Comparison of ENCODE assay signal across 15 mouse cellular contexts in genomic region chr15:84433586-84434185, GRCm38 (mm10). TPM values are rescaled to one million over a fixed set of nuclear protein-coding genes. Genes with fewer than 3 reads are reported as not detected.
"Had no signal": no experiment of that assay in that cellular context is flagged by ENCODE, and none has a peak within 500 bp of the region (broad histone marks: within the 10 kb centered on the region; RNA-seq: fewer than 3 reads in every experiment).

No protein-coding gene starts in this region.

- H3K4me2 ChIP-seq: limb, embryonic 13.5 days; neural tube, embryonic 12.5 days had no signal

- H3K27ac ChIP-seq: limb, embryonic 13.5 days; liver, embryonic 14.5 days; neural tube, embryonic 12.5 days; stomach, postnatal 0 days had no signal

- H3K36me3 ChIP-seq: limb, embryonic 13.5 days; neural tube, embryonic 12.5 days had no signal

- ATAC-seq: lung, postnatal 0 days had no signal

- H3K27me3 ChIP-seq: limb, embryonic 13.5 days; neural tube, embryonic 12.5 days had no signal

- H3K9ac ChIP-seq: limb, embryonic 13.5 days; liver, embryonic 14.5 days; neural tube, embryonic 12.5 days had no signal

- H3K9me3 ChIP-seq: limb, embryonic 13.5 days; neural tube, embryonic 12.5 days had no signal

- H3K4me1 ChIP-seq: limb, embryonic 13.5 days had no signal

- H3K4me3 ChIP-seq: limb, embryonic 13.5 days; neural tube, embryonic 12.5 days had no signal

- DNase-seq: kidney, postnatal 36 days; layer of hippocampus, adult 9-11 months; layer of hippocampus, postnatal 36 days; lung, adult 18-20 months; lung, postnatal 36 days; midbrain, embryonic 14.5 days; thymus, postnatal 4 days had no signal

RNA-seq across cellular contexts. Expression of gene Shisal1, which starts 13.2 kb away (rescaled TPM):
- total RNA-seq: megakaryocyte progenitor cell, adult 5-6 weeks; monocyte, adult 5-6 weeks; neutrophil, adult 5-6 weeks had no signal
